Mouse (Mus musculus): ENCODE data around the gene Mgmt. TPM values are rescaled to one million over a fixed set of nuclear protein-coding genes. Genes with fewer than 3 reads are reported as not detected.

Mgmt gene
- polyA plus RNA-seq, 1 experiment from 2014 or later = 6.1 TPM

DNA sequence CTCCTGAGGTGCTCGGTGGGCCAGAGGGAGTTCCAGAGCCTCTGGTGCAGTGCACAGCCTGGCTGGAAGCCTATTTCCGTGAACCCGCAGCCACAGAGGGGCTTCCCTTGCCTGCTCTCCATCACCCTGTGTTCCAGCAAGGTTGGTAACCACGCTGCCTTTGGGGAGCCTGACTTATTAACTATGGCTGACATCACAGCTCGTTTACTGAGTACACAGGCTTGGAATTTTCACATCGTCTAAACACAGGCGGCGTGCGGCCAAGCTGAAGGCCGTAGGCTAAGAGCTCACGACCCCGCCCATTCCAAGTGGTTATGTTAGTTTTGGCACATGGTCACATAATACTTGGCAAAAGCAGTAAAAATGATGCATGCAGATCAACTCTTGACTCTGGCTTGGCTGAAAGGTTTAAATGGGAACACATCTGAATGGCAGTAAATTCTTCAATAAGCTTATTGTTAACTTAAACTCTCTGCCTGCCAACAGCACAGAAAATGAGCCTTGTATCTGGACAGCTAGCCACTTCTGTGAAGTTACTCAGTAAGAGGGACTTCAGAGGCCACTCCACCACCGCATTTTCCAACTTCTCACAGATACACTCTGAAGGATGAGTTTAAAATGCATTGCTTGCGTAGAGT is 191.7 kb downstream of the Mgmt start:
- 17% methylated on average over 14 of the region's 14 CpGs for WGBS

GRCm38 (mm10) chr7:137087136-137087535 is 192.7 kb downstream of the Mgmt start:
- Histone ChIP-seq H3K9ac (no peak overlapping the region), H3K4me3 (no peak overlapping the region), H3K4me1 (peaks cover 40% of the 10 kb centered on the region), H3K9me3 (no peaks in the 10 kb centered on the region), H3K4me2 (no peak overlapping the region), H3K27me3 (no peaks in the 10 kb centered on the region), H3K36me3 (no peaks in the 10 kb centered on the region), H3K27ac (peak overlapping the region; percentile 17)
- ATAC-seq (ENCODE audit: insufficient number of reproducible peaks, low FRiP score, low TSS enrichment, low read depth) = no peak
- WGBS = 34% methylated on average over 6 of the region's 6 CpGs

More for the DNA sequence above, 191.7 kb downstream of the Mgmt start:
- Histone ChIP-seq H3K9ac (no peak overlapping the region), H3K4me1 (peaks cover 46% of the 10 kb centered on the region), H3K4me2 (peak overlapping the region; percentile 30), H3K36me3 (no peaks in the 10 kb centered on the region), H3K27ac (peak overlapping the region; percentile 85), H3K4me3 (no peak overlapping the region), H3K27me3 (no peaks in the 10 kb centered on the region), H3K9me3 (no peaks in the 10 kb centered on the region)
- peak; percentile 78 for ATAC-seq (ENCODE audit: insufficient number of reproducible peaks, low FRiP score, low TSS enrichment, low read depth)

DNA sequence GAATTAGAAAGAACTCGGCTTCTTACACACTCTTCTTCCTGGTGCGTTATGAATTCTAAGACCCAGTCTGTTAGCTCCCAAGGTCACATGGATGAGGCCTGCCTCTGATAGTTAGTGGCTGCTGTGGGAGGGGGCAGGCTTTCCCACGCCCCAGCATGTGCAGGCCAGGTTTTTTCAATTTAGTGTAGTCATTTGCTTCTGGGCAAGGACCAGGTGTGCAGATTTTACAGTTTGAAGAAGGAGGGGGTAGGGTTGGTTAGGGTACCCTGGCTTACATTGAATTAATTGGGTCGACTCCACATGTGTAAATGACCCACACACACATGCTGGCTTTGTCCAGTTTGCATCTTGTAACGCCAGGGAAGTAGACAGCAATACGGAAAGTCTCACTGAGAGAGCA is 193.7 kb downstream of the Mgmt start:
- WGBS = 49% methylated on average over 6 of the region's 6 CpGs
- Histone ChIP-seq H3K4me2 (no peak overlapping the region), H3K4me1 (peaks cover 38% of the 10 kb centered on the region), H3K9me3 (no peaks in the 10 kb centered on the region), H3K36me3 (no peaks in the 10 kb centered on the region), H3K9ac (no peak overlapping the region), H3K27ac (peak overlapping the region; percentile 17; the same call in 1 of the 2 replicates), H3K4me3 (no peak overlapping the region), H3K27me3 (no peaks in the 10 kb centered on the region)
- no peak for ATAC-seq (ENCODE audit: insufficient number of reproducible peaks, low FRiP score, low TSS enrichment, low read depth)

DNA sequence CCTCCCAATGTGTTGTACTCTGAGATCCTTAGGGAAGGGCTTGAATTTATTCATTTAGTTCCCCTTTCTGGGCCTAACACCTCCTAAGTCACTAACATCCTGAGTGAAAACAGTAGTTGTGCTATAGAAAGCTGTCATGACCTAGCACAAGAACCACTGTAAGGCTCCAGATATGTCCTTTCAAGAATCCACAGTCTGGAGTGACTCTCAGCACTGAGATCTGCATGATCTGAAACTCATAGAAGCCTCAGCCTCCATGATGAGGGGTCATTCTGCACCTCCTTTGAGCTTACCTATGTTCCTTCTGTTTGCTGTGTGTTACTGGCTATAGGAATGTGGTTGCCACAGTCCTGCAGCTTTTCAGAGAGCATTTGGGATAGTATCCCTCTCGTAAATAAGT is 200.1 kb downstream of the Mgmt start:
- Histone ChIP-seq H3K9ac (no peak overlapping the region), H3K27ac (no peak overlapping the region), H3K4me2 (no peak overlapping the region), H3K36me3 (no peaks in the 10 kb centered on the region), H3K4me1 (0 out of 2 replicates have a peak, but pooled peaks cover 2% of the 10 kb centered on the region), H3K4me3 (no peak overlapping the region), H3K27me3 (no peaks in the 10 kb centered on the region), H3K9me3 (no peaks in the 10 kb centered on the region)
- ATAC-seq (ENCODE audit: insufficient number of reproducible peaks, low FRiP score, low TSS enrichment, low read depth) = no peak
- WGBS = 85% methylated on average over 1 of the region's 1 CpGs

GRCm38 (mm10) chr7:137095702-137096101 is 201.3 kb downstream of the Mgmt start:
- 0 out of 2 replicates have a peak, but pooled peaks cover 2% of the 10 kb centered on the region for H3K4me1 ChIP-seq
- H3K4me2 ChIP-seq = no peak overlapping the region
- H3K9me3 ChIP-seq = no peaks in the 10 kb centered on the region
- no peaks in the 10 kb centered on the region for H3K27me3 ChIP-seq
- H3K9ac ChIP-seq = no peak overlapping the region
- no peaks in the 10 kb centered on the region for H3K36me3 ChIP-seq
- H3K27ac ChIP-seq = no peak overlapping the region
- ATAC-seq (ENCODE audit: insufficient number of reproducible peaks, low FRiP score, low TSS enrichment, low read depth) = no peak
- H3K4me3 ChIP-seq = no peak overlapping the region
- 95% methylated on average over 1 of the region's 1 CpGs for WGBS

DNA sequence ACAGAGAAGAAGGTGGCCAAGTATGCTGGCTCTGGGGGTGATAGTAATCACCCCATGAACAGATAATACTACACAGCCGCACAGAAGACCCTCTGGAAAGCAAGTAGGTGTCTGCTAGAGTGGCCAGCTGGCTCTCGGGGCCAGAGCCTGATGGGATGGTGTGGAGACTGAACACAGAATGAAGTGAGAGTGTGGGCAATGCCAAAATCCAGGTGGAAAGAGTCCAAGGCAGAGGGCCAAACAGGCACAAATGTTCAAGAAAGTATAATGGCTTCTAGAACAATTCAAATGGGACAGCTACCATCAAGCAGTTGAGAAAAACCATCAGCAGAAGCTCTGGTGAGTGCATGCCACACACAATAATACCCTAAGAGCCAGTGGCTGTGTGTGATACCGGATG is 205.4 kb downstream of the Mgmt start:
- Histone ChIP-seq H3K9ac (no peak overlapping the region), H3K27ac (no peak overlapping the region), H3K36me3 (no peaks in the 10 kb centered on the region), H3K4me1 (no peaks in the 10 kb centered on the region), H3K9me3 (no peaks in the 10 kb centered on the region), H3K4me2 (no peak overlapping the region), H3K4me3 (no peak overlapping the region), H3K27me3 (no peaks in the 10 kb centered on the region)
- no peak for ATAC-seq (ENCODE audit: insufficient number of reproducible peaks, low FRiP score, low TSS enrichment, low read depth)
- WGBS = 69% methylated on average over 3 of the region's 3 CpGs

DNA sequence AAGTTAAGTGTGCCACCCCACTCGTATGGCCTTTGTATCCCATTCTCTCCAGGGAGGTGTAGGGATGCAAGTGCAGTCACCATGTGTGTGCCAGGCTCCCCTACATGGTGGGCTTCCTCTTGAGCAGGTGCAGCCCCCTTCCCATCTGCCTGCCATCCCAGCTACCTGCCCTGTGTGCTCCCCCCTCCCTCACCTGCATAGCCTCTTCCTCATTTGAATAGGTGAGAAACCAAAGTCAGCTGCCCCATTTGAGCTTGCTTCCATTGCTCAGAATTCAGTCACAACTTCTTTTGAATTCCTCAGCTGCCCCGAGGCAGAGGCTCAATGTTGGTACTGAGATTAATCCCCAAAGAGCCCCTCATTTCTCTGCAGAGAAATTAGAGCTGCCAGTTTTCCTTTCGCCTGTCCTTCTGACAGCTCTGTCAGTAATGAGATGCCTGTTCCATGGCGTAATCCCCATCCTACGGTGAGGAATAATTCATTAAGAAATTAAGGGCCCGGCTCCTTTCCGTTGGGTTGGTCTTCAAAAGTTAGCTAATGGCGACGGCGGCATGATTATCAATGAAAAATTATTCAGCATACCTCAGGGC is 208.3 kb downstream of the Mgmt start:
- Histone ChIP-seq H3K9ac (no peak overlapping the region), H3K27ac (no peak overlapping the region), H3K4me2 (no peak overlapping the region), H3K4me3 (no peak overlapping the region), H3K36me3 (no peaks in the 10 kb centered on the region), H3K27me3 (no peaks in the 10 kb centered on the region), H3K9me3 (no peaks in the 10 kb centered on the region), H3K4me1 (no peaks in the 10 kb centered on the region)
- WGBS = 81% methylated on average over 10 of the region's 10 CpGs
- ATAC-seq (ENCODE audit: insufficient number of reproducible peaks, low FRiP score, low TSS enrichment, low read depth) = no peak

DNA sequence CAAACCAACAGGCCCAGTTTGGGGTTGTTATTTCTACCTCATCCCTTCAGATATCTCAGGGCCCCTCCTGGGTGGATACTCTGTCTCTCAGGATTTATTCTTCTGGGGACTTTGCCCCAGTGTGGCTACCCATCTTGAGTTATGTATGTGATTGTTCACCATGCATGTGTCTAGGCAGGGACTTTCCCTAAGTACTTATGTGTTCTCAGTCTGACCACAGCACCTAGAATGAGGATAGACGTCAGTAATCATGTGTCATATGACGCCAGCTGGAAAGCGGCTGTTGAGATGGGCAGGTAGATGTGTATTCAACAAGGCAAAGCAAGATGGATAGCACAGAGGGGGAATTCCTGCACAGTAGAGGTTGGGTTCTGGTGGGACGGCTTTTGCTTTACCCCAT is 217.7 kb downstream of the Mgmt start:
- no peaks in the 10 kb centered on the region for H3K4me1 ChIP-seq
- no peak overlapping the region for H3K4me2 ChIP-seq
- ATAC-seq (ENCODE audit: insufficient number of reproducible peaks, low FRiP score, low TSS enrichment, low read depth) = no peak
- peaks cover 6% of the 10 kb centered on the region; the same call in 1 of the 2 replicates for H3K9me3 ChIP-seq
- H3K4me3 ChIP-seq = no peak overlapping the region
- H3K36me3 ChIP-seq = no peaks in the 10 kb centered on the region
- no peaks in the 10 kb centered on the region for H3K27me3 ChIP-seq
- H3K9ac ChIP-seq = no peak overlapping the region
- 92% methylated on average over 4 of the region's 4 CpGs for WGBS
- no peak overlapping the region for H3K27ac ChIP-seq

GRCm38 (mm10) chr7:137116246-137116645 is 221.8 kb downstream of the Mgmt start:
- Histone ChIP-seq H3K27ac (no peak overlapping the region), H3K4me3 (no peak overlapping the region), H3K4me2 (no peak overlapping the region), H3K27me3 (no peaks in the 10 kb centered on the region), H3K9me3 (peaks cover 6% of the 10 kb centered on the region; the same call in 1 of the 2 replicates), H3K4me1 (no peaks in the 10 kb centered on the region), H3K9ac (no peak overlapping the region), H3K36me3 (no peaks in the 10 kb centered on the region)
- 77% methylated on average over 4 of the region's 4 CpGs for WGBS
- ATAC-seq (ENCODE audit: insufficient number of reproducible peaks, low FRiP score, low TSS enrichment, low read depth) = no peak

- Histone ChIP-seq H3K4me2 (no peak overlapping the region), H3K9me3 (no peaks in the 10 kb centered on the region), H3K9ac (no peak overlapping the region), H3K4me3 (no peak overlapping the region), H3K36me3 (no peaks in the 10 kb centered on the region), H3K27me3 (no peaks in the 10 kb centered on the region), H3K27ac (no peak overlapping the region), H3K4me1 (no peaks in the 10 kb centered on the region)
- no peak for ATAC-seq (ENCODE audit: insufficient number of reproducible peaks, low FRiP score, low TSS enrichment, low read depth)
- WGBS = 46% methylated on average over 16 of the region's 16 CpGs
Measured at GRCm38 (mm10) chr7:137121243-137121858, 226.9 kb downstream of the Mgmt start.

- H3K4me2 ChIP-seq = no peak overlapping the region
- H3K27me3 ChIP-seq = 0 out of 2 replicates have a peak, but pooled peaks cover 4% of the 10 kb centered on the region
- peaks cover 19% of the 10 kb centered on the region for H3K4me1 ChIP-seq
- no peak overlapping the region for H3K27ac ChIP-seq
- no peak overlapping the region for H3K4me3 ChIP-seq
- 77% methylated on average over 8 of the region's 8 CpGs for WGBS
- no peak overlapping the region for H3K9ac ChIP-seq
- H3K9me3 ChIP-seq = no peaks in the 10 kb centered on the region
- no peaks in the 10 kb centered on the region for H3K36me3 ChIP-seq
- ATAC-seq (ENCODE audit: insufficient number of reproducible peaks, low FRiP score, low TSS enrichment, low read depth) = no peak
Measured at GRCm38 (mm10) chr7:137128726-137129125, 234.3 kb downstream of the Mgmt start.

- H3K36me3 ChIP-seq = no peaks in the 10 kb centered on the region
Measured at GRCm38 (mm10) chr7:137130211-137130610, 235.8 kb downstream of the Mgmt start.

More at GRCm38 (mm10) chr7:137130211-137130610, 235.8 kb downstream of the Mgmt start:
- Histone ChIP-seq H3K27ac (no peak overlapping the region), H3K9me3 (no peaks in the 10 kb centered on the region), H3K9ac (no peak overlapping the region), H3K4me3 (no peak overlapping the region), H3K4me2 (no peak overlapping the region), H3K4me1 (peaks cover 19% of the 10 kb centered on the region), H3K27me3 (0 out of 2 replicates have a peak, but pooled peaks cover 4% of the 10 kb centered on the region)
- 52% methylated on average over 10 of the region's 10 CpGs for WGBS
- ATAC-seq (ENCODE audit: insufficient number of reproducible peaks, low FRiP score, low TSS enrichment, low read depth) = no peak

Measured in limb, embryonic 15.5 days (tissue).